Mouse (Mus musculus): ENCODE results near the gene Nemf.
"Not testable (repeated sequence)": the region's sequence is repeated elsewhere in the genome, so short reads cannot be mapped to it uniquely, and the experiment has no call there.

The Nemf gene

GRCm38 (mm10) chr12:69372731-69373331, 15.9 kb upstream of the Nemf start:
- peak; percentile 35 for DNase-seq (ENCODE audit: low spot score)

DNA sequence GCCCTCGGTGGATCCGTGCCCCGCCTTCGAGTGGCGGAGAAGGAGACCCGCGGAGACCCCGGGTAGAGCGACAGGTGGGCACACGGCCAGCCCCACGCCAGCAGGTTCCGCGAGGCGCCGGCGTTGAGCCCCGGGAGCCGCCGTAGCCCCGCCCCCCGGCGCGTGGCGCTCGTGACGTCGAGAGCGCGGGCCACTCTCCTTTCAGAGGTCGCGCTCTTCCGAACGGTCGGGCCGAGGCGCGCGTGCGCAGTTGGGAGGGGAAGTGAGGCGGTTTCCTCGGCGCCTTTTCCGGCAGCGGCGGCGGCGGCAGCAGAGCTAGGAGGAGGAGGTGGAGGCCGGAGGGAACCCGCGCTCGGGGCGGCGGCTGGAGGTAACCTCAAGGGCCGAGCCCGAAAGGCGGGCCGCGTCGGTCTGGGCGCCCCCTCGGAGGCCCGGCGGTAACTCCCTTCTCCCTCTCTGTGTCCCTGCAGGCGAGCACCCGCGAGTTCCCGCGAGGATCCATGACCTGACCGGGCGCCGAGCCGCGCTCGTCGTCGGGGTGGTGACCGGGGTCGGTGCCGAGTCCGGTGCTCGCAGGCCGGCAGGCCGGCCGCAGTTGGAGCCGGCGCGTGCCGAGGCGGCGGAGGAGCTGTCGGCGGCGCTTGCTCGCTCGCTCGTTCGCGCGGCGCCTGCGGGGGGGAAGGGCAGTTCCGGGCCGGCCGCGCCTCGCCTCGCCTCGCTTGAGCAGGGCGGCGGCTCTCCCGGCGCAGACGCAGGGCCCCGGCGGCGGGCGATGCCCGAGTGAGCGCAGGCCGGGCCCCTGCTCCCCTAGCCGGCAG, 15.1 kb upstream of the Nemf start, which contains the start of the genes Arf6 and Gm9887:
Gene Arf6, plus strand, starts transcription at position 297 of the 818 bp plus-strand sequence.
Gene Gm9887, minus strand, starts transcription at position 605 of the 818 bp plus-strand sequence.
- DNase-seq (ENCODE audit: low spot score), result peak; percentile 99

- DNase-seq (ENCODE audit: low spot score), result peak; percentile 83
These were observed 14.5 kb upstream of the Nemf start for GRCm38 (mm10) chr12:69371421-69371853.

- no peak for DNase-seq (ENCODE audit: low spot score)
These were observed 14.0 kb upstream of the Nemf start for GRCm38 (mm10) chr12:69370936-69371335.

- DNase-seq (ENCODE audit: low spot score), result no peak
These were observed 10.6 kb upstream of the Nemf start for GRCm38 (mm10) chr12:69367557-69367956.

GRCm38 (mm10) chr12:69366424-69366823, 9.5 kb upstream of the Nemf start:
- DNase-seq (ENCODE audit: low spot score), result no peak

DNA sequence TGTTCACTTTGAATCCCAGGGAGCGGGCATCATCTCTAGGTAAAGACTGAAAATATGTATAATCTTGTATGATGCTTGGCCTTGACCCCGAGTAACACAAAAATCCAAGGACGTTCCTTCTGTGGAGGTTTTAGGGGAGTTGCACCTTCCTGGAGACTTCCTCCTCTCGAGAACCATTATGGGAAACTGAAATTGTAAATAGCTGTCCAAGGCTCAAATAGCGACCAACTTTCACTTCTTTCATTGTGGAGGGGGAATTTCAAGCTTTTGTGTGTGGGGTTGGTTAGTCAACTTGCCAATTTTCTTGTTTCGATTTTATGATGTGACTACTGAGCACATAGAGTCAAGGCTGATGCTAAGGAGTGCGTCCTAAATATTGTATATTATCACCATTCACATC, 8.8 kb upstream of the Nemf start:
- no peak for DNase-seq (ENCODE audit: low spot score)

GRCm38 (mm10) chr12:69363899-69364762, 7.2 kb upstream of the Nemf start:
- DNase-seq (ENCODE audit: low spot score), result peak; percentile 78

DNA sequence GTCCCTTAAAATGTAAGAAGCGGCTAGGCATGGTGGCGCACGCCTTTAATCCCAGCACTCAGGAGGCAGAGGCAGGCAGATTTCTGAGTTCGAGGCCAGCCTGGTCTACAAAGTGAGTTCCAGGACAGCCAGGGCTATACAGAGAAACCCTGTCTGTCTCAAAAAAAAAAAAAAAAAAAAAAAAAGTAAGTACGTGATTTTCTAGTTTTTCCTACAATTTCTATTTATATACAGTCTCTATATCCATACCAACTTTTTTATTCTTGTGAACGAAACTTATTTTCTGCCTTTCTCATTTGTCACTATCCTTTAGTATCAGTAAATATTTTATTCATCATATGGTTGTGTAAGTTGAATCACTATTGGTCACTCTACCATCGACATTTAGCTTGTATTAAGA, 6.1 kb upstream of the Nemf start:
- not testable (repeated sequence) for DNase-seq (ENCODE audit: low spot score)

GRCm38 (mm10) chr12:69362388-69362787, 5.4 kb upstream of the Nemf start:
- peak; percentile 75 for DNase-seq (ENCODE audit: low spot score)

DNA sequence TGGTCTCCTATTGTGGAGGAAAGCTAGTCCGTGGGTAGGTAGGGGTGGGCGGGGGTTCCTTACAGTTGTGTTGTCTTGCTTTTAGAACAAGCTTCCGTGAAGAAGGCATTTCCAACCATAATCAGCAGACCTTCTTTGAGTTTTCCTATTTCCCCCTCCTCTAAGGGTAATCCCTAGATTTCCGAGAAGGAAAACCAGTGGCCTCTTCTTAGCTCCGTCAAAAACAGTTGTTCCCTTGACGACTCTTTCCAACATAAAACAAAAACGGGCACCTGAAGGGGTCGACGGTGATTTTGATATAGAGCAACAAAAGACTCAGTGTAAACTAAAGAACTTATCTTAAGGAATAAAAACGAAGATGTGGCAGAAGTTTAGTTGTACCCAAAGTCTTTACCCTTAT, 5.0 kb upstream of the Nemf start:
- no peak for DNase-seq (ENCODE audit: low spot score)

DNA sequence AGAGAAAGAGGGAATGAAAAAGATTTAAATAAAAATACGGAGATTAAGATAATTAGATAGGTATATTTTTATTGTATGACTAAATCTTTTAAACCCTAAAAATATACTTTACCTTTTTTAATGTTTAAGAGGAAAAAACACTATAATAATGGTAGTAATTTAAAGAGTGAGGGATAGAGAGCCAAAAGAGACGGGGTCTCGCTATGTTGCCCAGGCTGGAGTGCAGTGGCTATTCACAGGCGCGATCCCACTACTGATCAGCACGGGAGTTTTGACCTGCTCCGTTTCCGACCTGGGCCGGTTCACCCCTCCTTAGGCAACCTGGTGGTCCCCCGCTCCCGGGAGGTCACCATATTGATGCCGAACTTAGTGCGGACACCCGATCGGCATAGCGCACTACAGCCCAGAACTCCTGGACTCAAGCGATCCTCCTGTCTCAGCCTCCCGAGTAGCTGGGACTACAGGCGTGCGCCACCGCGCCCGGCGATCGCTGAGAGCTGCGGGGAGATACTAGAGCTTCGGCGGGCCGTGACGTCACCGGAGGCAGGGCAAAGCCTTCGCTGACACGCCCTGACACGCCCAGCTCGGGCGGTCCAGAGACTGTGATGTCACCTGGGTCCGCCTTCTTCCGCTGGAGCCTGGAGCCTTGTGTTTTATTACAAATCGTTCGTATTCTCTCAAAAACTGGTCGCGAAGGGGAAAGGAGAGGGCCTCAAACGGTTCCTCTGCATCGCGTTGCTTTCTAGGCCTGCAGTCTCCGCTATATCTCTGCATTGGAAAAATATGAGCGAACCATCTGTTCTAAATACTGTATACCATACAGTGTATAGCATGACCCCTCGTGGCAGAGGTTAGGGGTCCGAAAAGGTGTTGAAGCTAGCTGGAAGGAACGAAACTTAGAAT, 4.3 kb upstream of the Nemf start:
- peak; percentile 99 for DNase-seq (ENCODE audit: low spot score)

DNA sequence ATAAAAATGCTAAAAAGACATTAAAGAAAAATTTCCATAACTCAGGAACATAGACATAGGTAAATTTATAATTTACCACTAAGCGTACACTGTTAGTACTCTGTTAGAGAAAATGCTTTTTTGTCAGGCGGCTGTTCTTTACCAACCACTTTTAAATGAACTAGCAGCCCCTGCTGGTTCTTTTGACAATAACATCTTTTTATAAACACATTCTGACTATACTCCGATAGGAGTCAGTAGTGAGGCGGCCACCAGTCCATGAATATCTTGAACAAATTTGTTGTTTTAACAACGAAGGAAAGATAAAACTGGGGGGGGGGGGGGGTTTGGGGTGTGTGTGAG, 3.7 kb upstream of the Nemf start:
- peak; percentile 84 for DNase-seq (ENCODE audit: low spot score)

GRCm38 (mm10) chr12:69357300-69357646, 308 bp upstream of the Nemf start:
- DNase-seq (ENCODE audit: low spot score), result no peak

DNA sequence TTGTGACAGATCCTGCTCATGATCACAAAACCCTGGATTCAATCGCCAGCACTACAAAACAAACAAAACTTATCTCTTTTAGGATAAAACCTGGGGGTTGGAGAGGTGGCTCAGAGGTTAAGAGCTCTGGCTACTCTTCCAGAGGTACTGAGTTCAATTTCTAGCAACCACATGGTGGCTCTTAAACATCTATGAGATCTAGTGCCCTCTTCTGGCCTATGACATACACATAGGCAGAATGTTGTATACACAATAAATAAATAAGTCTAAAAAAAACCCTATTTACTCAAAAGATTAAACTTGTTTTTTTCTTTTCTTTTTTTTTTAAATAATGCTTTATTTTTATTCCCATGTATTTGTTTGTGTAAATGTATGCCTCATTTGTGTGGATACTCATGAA, 5.3 kb downstream of the Nemf start:
- no peak for DNase-seq (ENCODE audit: low spot score)

DNA sequence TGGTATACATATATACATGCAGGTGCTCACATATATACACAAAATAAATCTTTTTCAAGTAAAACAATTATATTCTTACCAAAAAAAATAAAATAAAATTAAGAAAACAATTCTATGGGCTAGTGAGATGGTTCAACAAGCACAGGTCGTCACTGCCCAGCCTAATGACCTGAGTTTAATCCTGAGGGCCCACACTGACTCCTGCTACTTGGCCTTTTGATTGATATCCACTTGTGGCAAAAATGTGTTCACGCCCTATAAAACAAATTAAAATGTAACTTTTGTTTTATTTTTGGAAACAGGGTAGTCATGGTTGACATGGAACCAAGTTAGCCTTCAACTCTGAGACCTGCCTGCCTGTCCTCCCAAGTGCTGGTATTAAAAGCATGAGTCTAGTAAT, 7.0 kb downstream of the Nemf start:
- no peak for DNase-seq (ENCODE audit: low spot score)

GRCm38 (mm10) chr12:69333547-69333946, 23.4 kb downstream of the Nemf start:
- peak; percentile 51 for DNase-seq (ENCODE audit: low spot score)

GRCm38 (mm10) chr12:69332147-69332546, 24.8 kb downstream of the Nemf start:
- DNase-seq (ENCODE audit: low spot score), result no peak

- no peak for DNase-seq (ENCODE audit: low spot score)
These were observed 25.8 kb downstream of the Nemf start for GRCm38 (mm10) chr12:69331187-69331586.

DNA sequence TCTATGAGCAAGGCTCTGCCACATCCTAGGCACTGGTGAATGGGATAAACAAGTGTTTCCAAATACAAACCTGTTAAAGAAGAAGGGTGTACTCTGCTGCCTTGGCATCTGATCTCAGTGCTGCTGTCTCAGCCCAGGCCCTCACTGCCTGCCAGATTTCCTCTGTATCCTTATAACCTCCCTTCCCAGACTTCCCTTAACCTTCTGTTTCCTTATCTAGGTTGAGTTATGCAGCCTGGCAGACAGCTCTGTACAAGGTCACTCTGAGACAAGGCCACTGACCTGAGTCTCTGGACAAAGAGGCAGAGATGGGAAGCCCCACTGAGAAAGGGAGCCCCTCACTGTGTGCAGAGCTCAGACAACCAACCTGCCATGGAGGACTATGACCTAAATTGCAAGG, 38.5 kb downstream of the Nemf start:
- DNase-seq (ENCODE audit: low spot score), result no peak

- no peak for DNase-seq (ENCODE audit: low spot score)
These were observed 47.3 kb downstream of the Nemf start for GRCm38 (mm10) chr12:69309659-69310058.

DNA sequence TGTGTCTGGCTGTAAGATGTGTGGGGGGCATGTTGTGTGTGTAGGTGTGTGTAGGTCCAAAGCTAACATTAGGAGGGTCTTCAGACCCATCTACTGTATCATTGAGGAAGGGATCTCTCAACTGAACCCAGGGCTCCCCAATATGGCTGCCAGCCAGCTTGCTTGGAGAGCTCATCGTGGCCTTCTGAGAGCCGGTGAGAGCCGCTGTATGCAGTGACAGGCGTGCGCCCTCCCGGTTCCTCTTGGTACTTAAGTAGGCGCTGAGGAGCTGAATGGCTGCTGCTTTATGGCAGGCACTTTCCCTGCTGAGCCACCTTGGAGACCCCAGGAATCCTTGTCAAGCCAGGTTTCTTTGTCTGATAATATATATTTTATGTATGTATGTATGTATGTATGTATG, 50.6 kb downstream of the Nemf start:
- DNase-seq (ENCODE audit: low spot score), result no peak

Measured in MN1 (cell line).